Mouse (Mus musculus): ENCODE measurements around the gene Plpp1.

Plpp1 gene

DNA sequence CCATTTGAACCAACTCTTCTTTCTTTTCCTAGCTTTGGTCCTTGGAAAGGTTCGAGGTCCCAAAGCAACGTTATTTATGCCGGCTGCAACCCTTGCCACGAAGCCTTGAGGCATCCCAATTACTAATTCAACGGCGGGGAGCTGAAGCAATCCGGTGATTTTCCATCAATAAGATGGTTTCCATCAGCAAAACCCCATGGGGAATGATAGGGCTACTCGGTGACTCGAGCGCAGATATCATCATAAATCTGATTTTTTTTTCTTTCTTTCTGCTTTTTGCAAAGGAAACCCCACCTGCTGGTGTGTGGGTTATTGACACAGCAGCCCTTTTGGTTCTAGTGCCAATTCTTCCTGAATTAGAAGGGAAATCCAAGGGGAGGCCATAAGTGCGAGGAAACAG, 28.3 kb upstream of the Plpp1 start:
- DNase-seq (ENCODE audit: extremely low spot score, low read depth, low spot score) = no peak

DNA sequence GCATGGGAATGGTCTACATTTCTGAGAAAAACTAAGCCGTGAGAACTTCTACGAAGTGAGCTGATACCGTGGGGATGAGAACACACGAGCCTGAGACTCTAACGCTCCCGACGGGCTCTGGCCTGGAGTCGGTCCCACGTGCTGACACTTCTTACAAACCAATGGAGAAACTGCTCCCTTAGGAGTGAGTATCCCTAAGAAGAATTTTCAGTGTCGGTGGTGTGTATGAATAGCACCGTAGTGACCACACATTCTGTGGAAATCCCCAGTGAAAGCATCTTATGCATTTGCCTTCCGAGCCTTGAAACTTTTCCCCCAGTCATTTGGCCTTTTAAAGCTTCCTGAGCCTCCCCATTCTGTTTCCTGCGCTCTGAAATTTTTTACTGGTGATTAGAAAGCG, 27.7 kb upstream of the Plpp1 start:
- no peak for DNase-seq (ENCODE audit: extremely low spot score, low read depth, low spot score)

DNA sequence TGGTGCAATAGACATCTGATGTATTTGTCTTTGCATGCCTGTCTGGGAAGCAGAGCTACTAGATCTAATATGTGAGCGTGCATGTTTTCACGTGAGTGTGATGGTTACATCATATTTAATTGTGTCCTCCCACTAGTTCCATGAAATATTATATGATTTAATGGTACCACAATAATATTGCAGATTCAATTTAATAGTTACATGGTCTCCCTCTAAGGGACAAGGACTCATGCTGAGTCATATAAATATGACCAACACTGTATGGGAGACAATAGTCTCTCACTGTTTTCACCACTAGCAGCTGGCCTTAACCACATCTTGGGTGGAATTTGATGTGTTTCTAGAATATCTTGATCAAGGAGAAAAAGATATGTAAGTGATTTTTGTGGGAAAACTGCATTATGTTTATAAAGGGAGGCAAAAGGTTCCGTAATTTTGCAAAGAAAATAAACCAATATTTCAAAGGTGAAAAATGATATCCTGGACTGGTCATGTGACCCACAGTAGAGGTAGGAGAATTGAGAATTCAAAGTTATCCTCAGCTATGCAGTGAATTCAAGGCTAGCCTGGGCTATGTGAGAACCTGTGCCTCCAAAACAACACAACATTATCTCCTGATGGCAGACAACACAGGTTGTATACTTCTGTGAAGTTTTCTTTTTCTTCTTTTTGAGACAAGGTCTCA, 26.5 kb upstream of the Plpp1 start:
- no peak for DNase-seq (ENCODE audit: extremely low spot score, low read depth, low spot score)

DNA sequence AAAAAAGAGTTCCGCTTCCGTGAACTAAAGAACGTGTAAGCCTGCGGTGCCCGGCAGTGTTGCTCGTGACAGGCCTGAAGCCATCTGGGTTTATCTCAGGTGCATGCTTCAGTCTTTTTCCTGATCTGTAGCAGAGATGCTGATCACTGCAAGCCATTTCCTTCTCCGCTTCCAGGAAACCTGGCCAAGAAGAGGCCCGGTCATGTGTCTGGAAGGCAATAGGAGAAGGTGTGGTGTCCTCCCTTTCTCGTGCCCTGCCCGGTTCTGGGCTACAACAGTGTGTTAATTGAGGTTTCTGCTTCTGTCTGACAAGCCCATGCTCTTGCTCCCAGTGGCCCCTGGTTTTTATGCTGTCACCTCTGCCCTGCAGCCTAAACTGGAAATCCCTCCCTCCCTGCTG, 24.7 kb upstream of the Plpp1 start:
- no peak for DNase-seq (ENCODE audit: extremely low spot score, low read depth, low spot score)

DNA sequence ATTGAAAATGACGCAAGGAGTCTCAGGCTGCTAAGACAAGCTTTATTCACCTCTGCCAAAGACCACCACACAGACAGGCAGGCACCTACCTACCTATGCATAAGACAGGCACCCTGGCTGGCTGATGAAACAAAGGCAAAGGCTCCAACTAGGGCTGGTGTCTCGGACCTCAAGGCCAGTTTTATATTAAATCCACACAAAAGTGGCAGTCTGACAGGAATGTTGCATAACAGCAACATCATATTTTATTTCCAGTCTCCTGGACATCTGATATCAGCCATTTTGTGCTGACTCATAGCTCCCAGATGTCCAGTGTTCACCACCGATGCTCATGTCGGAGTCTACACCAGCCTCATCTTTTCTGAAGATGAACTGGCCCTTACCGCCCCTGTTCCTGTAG, 22.2 kb upstream of the Plpp1 start:
- DNase-seq (ENCODE audit: extremely low spot score, low read depth, low spot score) = no peak

DNA sequence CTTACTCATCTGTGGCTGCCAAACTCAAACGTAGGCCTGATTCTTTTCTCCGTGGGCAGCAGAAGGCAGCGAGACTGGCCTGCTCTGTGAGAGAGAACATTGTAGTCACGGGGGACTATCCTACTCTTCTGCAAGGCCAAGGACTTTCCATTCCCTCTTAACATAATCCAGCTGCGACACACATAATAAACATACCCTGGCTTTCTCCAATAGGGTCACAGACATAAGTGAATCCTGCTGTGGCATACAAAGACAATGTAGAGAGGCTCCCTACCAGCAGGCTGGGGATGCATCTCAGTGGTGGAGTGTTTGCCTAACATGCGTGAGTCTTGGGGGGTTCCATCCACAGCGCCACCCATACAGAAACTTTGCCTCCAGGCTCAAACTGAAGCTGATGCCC, 15.3 kb upstream of the Plpp1 start:
- DNase-seq (ENCODE audit: extremely low spot score, low read depth, low spot score) = no peak

DNA sequence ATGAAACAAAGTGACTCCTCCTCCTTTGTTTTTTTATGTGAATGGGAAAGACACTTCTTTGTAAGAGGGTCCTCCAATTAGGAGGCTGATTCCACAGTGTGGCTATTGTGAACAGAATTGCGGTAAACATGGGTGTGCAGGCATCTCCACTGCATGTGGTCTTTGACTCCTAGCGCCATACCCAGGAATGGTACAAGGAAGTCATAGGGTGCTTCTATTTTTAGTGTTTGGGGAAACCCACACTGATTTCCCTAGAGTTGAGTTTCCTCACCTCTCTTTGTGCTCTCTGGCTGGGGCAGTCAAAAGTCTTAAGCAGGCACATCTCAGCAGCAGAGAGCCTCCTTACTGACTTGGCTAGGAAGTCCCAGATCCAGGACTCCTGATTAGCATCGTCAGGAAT, 14.4 kb upstream of the Plpp1 start:
- no peak for DNase-seq (ENCODE audit: extremely low spot score, low read depth, low spot score)

DNA sequence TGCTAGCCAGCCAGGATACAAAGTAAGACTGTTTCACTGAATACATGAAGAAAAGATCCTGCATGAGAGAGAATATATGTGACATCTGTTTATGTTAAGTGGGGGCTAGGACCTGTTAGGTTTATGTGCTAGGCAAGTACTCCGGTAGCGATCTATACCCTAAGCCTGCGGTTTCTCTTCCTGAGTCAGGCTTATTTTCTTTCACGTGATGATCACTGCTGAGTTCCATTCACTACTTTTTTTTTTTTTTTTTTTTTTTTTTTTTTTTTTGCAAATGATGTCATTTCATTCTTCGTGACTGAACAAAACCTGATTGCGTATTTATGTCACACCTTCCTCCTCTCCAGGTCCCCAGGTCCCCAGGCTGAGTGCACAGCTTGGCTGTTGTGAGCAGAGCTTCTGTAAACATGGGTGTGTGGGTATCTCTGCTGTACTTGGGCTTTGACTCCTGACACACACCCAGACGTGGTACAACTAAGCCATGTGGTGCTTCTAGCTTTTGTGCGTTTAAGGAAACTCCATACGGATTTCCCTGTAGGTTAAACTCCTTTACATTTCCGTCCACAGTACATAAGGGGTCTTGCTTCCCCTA, 13.6 kb upstream of the Plpp1 start:
- no peak for DNase-seq (ENCODE audit: extremely low spot score, low read depth, low spot score)

DNA sequence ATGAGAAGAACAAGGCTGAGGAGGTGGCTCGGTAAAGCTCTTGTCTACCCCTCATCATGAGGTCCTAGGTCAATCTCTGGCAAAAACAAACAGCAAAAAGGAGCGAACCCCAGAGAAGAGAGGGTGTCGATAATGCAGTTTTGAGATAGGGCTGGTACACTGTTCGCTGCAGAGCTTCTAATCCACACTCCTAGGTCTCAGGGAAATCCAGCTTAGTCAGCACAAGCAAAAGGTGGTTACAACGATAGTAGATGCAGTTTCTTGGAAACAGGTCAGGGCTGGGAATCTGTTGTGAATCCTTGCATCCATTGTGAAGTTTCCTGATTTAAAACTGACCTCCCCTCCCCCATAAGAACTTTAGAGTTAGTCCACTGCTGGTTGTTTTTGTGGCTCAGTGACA, 9.8 kb upstream of the Plpp1 start:
- DNase-seq (ENCODE audit: extremely low spot score, low read depth, low spot score) = no peak

DNA sequence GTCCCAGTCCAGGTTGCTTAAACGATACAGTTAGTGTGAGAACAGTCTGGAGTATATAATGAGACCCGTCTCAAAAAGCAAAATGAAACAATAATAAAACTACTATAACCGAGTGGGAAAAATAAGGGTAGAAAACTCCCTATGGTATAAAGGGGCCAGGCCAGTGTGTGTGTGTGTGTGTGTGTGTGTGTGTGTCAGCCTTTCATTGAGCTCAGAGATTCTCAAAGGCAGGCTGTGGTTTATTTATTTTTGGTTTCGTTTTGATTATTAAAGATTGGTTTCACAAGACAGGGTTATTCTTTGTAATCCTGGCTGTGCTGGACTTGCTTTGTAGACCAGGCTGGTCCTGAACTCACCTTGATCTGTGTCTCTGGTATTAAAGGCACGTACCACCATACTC, 8.7 kb upstream of the Plpp1 start:
- no peak for DNase-seq (ENCODE audit: extremely low spot score, low read depth, low spot score)

DNA sequence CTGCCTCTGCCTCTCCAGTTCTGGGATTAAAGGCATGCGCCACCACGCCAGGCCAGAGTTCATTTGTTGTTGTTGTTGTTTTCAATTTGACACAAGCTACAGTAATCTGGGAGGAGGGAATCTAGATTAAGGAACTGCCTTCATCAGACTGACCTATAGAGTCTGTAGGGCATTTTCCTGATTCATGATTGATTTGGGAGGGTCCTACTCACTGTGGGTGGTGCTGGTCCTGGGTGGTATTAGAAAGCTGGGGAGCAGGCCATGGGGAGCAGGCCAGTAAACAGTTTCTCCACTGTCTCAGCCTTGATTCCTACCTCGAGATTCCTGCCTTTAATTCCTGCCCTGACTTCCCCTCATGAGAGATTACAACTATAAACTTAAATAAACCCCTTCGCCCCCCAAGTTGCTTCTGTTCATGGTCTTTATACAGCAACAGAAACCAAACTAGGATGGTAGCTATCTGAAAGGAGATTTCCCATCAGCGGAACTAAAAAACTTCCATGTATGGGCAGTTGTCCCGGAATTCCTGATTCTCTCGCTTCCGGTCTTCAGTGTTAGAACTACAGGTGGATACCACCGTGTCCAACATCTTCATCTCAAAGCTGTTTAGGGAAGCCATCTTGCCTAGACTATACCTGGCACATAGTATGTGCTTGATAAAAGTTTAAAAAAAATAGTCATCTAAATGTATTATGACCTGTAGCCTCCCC, 2.2 kb upstream of the Plpp1 start:
- DNase-seq (ENCODE audit: extremely low spot score, low read depth, low spot score) = no peak

DNA sequence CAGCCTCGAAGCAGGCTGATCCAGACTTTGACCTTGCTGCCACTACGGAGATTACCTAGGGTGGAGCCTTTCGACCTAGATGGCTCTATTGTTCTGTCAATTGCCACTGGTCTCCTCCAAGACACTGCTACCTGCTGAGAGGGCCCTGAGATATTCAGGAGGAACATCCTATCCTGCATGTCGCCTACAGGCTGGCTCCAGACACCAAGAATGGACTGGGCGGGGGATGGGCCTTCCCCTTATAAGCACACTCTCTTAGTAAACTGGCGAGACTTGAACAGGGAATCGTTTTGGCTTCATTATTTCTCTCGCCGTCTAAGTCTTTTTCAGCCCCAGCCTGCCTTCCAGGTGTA, 1.7 kb upstream of the Plpp1 start:
- no peak for DNase-seq (ENCODE audit: extremely low spot score, low read depth, low spot score)

DNA sequence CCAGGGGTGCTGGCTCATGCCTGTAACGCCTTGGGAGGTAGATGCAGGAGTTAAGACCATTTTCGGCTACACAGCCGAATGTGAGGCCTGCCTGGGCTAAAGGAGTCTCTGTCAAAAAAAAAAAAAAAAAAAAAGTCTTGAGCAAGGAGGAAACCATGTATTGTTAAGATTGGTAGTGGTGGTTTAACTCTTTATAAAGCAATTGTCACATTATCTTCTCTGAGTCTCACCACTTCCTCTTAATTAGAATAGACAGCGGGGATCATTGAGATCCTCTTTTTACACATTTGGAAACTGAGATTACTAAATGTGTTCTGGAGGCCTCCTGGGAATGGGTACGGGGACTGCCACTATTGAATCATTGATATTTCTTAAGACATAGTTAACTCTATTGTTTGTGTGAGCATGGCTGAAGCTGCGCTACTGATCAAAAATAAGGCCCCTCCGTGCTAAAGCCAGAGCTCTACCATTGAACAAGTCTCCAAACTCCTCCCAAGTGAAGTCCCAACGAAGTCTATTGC, 811 bp upstream of the Plpp1 start:
- DNase-seq (ENCODE audit: extremely low spot score, low read depth, low spot score) = no peak

DNA sequence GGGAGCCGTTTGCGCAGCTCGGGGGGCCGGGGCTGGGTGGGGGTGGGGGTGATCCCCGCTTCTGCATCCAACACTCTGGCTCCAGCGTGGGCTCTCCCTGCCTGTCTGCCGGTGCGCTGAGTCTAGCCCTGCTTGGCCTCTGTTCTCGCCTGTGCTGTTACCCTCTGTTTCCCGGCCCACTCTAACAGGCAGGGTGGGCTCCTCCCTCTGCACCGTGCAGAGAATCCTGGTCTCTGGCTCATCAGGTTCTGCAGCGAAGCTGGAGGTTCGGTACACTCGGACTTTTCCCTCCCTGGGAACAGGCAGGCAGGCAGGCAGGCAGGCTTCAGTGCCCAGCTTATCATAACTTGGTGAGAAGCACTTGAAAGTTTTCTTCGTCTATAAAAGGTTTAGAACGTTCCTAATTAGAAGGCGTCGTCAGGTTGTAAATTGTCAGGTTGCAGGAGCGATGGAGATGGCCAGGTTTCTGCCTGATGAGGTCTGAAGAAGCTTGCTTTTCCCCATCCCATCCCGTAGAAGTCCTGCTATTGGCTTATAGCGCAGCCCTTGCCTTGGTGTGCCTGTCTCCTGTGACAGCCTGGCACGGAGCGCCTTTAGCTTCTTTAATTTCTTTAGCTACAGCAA, 901 bp downstream of the Plpp1 start:
- DNase-seq (ENCODE audit: extremely low spot score, low read depth, low spot score) = no peak

DNA sequence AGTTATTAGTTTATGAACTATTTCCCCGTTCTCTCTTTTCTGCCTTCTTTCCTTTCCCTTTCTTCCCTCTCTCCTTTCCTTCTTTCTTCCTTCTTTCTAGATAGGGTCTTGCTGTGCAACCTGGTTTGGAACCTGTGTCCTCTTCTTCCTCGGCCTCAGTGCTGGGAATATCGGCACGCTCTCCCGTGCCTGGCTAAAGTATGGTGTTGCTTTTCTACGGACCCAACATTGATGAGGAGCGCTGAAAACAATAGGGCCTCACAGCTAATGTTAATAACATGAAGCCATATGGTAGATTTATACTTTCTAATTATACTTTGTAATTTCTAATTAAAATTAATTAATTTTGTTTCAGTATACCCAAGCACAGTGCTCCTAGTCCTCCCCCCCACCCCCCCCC, 2.5 kb downstream of the Plpp1 start:
- no peak for DNase-seq (ENCODE audit: extremely low spot score, low read depth, low spot score)

DNA sequence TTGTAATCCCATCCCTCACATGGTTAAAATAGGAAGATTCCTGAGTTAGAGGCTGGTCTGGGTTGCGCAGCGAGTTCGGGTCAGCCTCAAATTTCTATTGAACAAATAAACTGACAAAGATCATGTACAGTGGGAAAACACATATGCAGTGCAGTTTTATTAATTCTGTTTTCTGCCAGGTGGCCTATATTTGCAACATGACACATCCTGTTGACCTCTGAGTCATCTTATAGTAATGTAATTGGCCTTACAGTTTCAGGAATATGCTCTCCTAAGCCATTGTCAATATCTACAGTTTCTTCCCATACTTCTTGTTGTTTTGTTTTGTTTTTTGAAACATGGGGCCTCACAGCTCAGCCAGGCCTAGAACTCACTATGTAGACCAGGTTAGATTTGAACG, 3.1 kb downstream of the Plpp1 start:
- DNase-seq (ENCODE audit: extremely low spot score, low read depth, low spot score) = no peak

DNA sequence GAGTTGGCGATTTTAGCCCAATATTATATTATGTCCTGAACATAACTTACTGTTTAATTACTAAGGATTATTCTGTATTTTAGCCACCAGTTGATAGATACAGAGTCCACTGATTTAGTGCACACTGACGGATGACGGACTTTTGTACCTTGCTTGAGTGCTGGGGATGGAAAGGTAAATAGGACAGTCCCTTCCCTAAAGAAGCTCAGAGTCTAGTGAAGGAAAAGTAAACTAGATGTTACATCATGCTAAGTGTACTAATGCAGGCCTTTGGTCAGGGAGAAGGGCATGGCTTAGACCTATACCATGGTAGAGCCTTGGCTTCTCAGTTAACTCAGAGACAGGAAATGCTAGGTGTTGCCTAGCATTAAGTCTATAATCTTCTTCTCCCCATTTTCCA, 4.9 kb downstream of the Plpp1 start:
- no peak for DNase-seq (ENCODE audit: extremely low spot score, low read depth, low spot score)

DNA sequence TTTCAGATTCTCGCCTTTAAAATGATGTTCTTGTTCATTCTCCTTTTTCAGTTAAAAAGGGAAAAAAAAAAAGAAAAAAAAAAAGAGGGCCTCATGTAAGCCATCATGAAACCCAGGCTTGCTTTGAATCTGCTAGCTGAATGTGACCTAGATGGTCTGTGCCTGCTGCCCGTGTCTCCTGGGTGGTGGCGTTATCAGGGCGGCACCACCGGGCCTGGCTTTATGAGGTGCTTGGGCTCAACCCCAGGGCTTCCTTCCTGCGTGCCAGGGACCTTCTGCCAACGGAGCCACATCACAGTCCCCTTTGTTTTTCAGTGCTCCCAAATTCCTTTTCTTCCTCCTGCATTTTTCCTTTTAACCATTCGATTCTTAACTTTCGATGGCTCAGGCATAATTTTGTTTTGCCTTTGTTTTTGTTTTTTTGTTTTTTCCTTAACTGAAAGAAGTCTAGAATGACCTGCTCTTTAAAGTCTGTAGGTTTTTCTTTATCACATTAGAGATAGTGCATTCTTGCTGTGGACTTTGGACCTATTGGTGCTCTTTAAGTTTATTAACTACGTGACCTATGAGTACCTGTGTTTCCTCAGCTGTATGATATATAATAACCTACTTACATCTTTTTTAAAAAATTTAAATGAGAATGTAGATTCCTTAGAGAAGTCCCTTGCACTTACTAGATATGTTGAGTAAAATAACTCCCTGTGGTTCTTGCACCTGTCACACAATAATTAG, 7.5 kb downstream of the Plpp1 start:
- no peak for DNase-seq (ENCODE audit: extremely low spot score, low read depth, low spot score)

DNA sequence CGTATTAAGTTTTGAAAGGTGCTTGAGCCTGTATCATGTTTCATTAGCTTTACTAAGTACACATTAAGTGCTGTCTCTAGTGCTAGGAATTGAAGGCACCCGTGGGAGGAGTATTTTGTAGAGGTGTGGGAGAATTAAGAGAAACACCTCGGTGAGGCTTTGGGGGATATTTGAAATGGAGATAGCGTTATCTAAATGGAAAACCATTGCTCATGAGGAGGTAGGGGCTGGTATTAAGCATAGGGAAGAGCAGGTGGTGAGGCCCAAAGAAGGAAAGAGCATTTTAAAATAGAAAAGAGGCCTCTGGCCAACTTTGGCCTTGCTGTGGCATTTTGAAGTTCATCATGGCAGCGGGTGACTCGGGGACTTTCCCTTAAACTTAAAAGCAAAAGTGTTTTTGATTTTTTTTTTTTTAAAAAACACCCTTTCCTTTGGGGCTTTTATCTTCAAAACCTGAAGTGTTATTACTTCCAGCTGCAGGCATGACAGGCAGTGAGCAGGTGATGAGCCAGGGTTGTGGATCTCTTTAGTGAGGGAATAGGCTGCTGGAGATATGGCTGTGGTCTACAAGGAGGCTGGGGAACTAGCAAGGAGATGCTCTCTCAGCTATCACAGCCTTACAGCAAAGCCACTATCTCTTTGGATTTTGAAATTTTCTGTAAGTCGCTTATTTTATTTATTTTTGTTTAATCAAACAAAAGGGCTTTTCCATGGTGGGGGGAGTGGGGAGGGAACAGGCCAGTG, 9.1 kb downstream of the Plpp1 start:
- DNase-seq (ENCODE audit: extremely low spot score, low read depth, low spot score) = no peak

DNA sequence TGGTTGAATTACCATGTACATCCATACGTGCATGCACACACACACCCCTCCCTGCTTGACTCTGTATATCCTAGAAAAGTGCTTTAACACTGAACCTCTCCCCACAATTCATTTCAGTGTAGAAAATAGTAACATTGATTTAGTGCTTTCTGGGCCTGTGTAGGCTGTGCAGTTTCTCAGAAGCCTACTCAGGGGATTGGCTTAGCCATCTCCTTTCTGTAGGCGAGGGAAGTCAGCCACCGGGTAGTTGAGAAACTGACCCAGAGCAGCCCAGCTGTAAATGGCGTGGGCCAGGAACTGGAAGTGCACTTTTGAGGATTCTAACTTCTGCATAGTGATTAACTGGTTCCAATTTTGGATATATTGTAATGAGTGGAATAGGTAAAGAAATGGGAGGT, 9.7 kb downstream of the Plpp1 start:
- DNase-seq (ENCODE audit: extremely low spot score, low read depth, low spot score) = no peak

DNA sequence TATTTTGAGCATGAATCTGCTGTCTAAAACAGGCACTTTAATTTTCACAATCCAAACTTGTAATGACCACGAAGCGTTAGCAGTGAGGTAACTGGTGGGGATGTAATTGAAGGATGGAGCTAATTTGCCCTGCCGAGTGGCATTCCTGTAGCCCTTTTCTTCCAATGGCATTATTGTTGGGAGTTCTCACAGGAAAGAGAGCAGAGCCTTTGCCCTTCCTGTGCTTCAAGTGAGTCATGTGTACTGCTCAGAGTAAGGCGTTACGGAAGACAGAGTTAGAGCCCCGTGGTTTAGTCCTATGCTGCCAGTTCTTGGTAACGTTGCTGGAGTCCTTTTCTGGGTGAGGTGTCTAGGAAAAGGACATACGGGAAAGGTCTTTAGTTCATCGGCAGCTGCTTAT, 10.2 kb downstream of the Plpp1 start:
- DNase-seq (ENCODE audit: extremely low spot score, low read depth, low spot score) = no peak
